8 mouse cellular contexts compared by ENCODE assay signal in the genomic region with DNA sequence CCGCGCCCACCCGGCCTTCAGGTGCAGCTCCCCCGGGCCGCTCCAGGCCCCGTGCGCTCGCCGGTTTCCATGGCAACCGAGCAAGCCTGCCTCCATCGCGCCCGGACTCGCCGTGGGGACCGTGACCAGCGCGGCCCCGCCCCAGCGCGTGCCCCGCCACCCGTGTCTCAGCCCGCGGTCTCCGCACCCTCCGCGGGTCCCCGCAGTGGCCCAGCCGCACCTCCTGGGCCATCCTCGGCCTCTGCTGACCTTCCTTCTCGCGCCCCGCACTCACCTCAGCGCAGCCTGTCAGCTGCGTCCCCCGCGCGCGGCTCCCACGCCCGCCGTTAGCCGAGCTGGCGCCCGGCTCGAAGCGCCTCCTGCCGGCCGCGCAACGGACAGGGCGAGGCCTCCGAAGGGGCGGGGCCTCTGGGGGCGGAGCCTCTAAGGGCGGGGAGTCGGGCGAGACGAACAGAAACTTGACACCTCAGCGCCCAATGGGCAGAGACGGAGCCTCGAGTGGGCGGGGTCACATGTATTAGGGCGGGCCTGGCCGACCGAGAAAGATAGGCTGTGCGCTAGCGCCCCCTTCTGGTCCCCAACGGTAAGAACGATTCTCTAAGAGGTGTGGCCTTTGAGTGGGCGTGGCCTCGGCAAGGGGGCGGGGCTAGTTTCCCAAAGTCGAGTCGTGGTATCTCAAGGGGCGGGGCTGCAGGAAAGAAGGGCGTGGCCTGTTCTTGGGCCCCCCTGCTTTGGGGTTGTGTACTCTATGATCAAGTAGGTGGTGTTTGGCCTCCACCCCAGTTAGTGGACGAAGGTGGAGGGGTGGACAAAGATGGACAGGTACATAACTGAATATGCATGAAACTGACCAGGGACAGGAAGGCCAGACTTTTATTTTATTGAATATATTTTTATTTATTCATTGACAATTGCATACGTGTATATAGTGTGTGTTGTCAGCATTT. TPM values are rescaled to one million over a fixed set of nuclear protein-coding genes. Genes with fewer than 3 reads are reported as not detected.
DNase-seq lines count a peak whose midpoint lies in the region; ATAC-seq lines count a peak whose summit lies in the region.

A gene (minus strand): TSS at position 393 of the 947 bp plus-strand sequence.

- no peaks in the 10 kb centered on the region for H3K36me3 ChIP-seq in hindbrain, embryonic 12.5 days

- H3K4me2 ChIP-seq in hindbrain, embryonic 12.5 days (replicated peaks) = peak within 1 kb of the TSS; percentile 99

- H3K4me3 ChIP-seq in hindbrain, embryonic 12.5 days = peak within 1 kb of the TSS; percentile 64

- H3K4me1 ChIP-seq in hindbrain, embryonic 12.5 days = peaks cover 16% of the 10 kb centered on the region

- peaks cover 13% of the 10 kb centered on the region for H3K27me3 ChIP-seq in hindbrain, embryonic 12.5 days

- no peaks in the 10 kb centered on the region for H3K9me3 ChIP-seq in hindbrain, embryonic 12.5 days (replicated peaks)

- 3% methylated on average over 80 of the region's 80 CpGs for WGBS in hindbrain, embryonic 12.5 days

- ATAC-seq in hindbrain, embryonic 12.5 days (ENCODE audit: low FRiP score) = peak; percentile 91

- peak within 1 kb of the TSS; percentile 55 for H3K27ac ChIP-seq in hindbrain, embryonic 12.5 days

- H3K9ac ChIP-seq in hindbrain, embryonic 12.5 days = peak within 1 kb of the TSS; percentile 65

- peak; percentile 76 for DNase-seq in T-cell, adult 2 months (ENCODE audit: low spot score)
- DNase-seq in cerebellum, postnatal 25 days = peak; percentile 98 to 99
- peak; percentile 98 for DNase-seq in frontal cortex, postnatal 14 days (ENCODE audit: low spot score in 2 of 2)
- DNase-seq in layer of hippocampus, postnatal 14 days (ENCODE audit: low spot score in 2 of 2) = peak; percentile 99
- peak; percentile 98 for DNase-seq in lung, postnatal 10 days
- DNase-seq in retina, adult 2 months (ENCODE audit: low read depth, low spot score) = peak; percentile 99
- peak; percentile 53 for DNase-seq in thymus, postnatal 25 days

RNA-seq across cellular contexts. Expression of the gene that starts here (rescaled TPM):
- polyA plus RNA-seq in hindbrain, embryonic 12.5 days (2016; fragmentation: Nextera tagmentation; extraction: Ambion mirVana) = 7.5 and 8.5 TPM in 2 replicates
- 10 to 100 TPM; 12.8 to 13.4 TPM for total RNA-seq in layer of hippocampus, postnatal 14 days (2021)

Comparison
In these comparisons a context has a peak if more than half of its experiments do, and no peak if none do; other contexts are left out.
1. Peak in every context shown above with its lines: DNase-seq, ATAC-seq, H3K4me3 ChIP-seq and H3K27ac ChIP-seq.